8 mouse cellular contexts compared by ENCODE assay signal in genomic region chr11:3153666-3154397, GRCm38 (mm10). TPM values are rescaled to one million over a fixed set of nuclear protein-coding genes. Genes with fewer than 3 reads are reported as not detected.
DNase-seq lines count a peak whose midpoint lies in the region; ATAC-seq lines count a peak whose summit lies in the region.
"Not testable (repeated sequence)": the region's sequence is repeated elsewhere in the genome, so short reads cannot be mapped to it uniquely, and the experiment has no call there.

No protein-coding gene starts in this region.

- not testable (repeated sequence) for H3K4me1 ChIP-seq in embryonic facial prominence, embryonic 13.5 days; intestine, embryonic 16.5 days (ENCODE audit: control insufficient read depth, insufficient read depth, low read length)

- not testable (repeated sequence) for H3K27ac ChIP-seq in embryonic facial prominence, embryonic 13.5 days; intestine, embryonic 16.5 days (ENCODE audit: low read length)

- H3K4me2 ChIP-seq in embryonic facial prominence, embryonic 13.5 days; intestine, embryonic 16.5 days (ENCODE audit: low read depth, low read length): not testable (repeated sequence)

- 72% methylated on average over 1 of the region's 1 CpGs for WGBS in embryonic facial prominence, embryonic 13.5 days
- WGBS in intestine, embryonic 16.5 days: 81% methylated on average over 1 of the region's 1 CpGs

- not testable (repeated sequence) for H3K27me3 ChIP-seq in embryonic facial prominence, embryonic 13.5 days; intestine, embryonic 16.5 days (replicated peaks; ENCODE audit: control insufficient read depth, insufficient read depth, low read length)

- intact Hi-C loops in left cerebral cortex, postnatal 10 days (cut with DNase I): not testable (repeated sequence)

- ATAC-seq in activated CD4-positive, CD25-positive, alpha-beta regulatory T cell, adult 4 months: peak; percentile 47
- ATAC-seq in embryonic facial prominence, embryonic 13.5 days (ENCODE audit: insufficient number of reproducible peaks, insufficient read depth, low FRiP score, low TSS enrichment, low read depth): peak; percentile 48; the same call in 1 of the 2 replicates
- ATAC-seq in intestine, embryonic 16.5 days: peak; percentile 66

- not testable (repeated sequence) for H3K9ac ChIP-seq in embryonic facial prominence, embryonic 13.5 days; intestine, embryonic 16.5 days (ENCODE audit: low read depth, low read length)

- peaks cover 20% of the 10 kb centered on the region for H3K36me3 ChIP-seq in embryonic facial prominence, embryonic 13.5 days
- H3K36me3 ChIP-seq in intestine, embryonic 16.5 days (ENCODE audit: control insufficient read depth, insufficient read depth, low read length): not testable (repeated sequence)

- H3K4me3 ChIP-seq in embryonic facial prominence, embryonic 13.5 days; intestine, embryonic 16.5 days (ENCODE audit: low read length): not testable (repeated sequence)

- peak; percentile 99 for DNase-seq in heart, adult 11 months
- DNase-seq in left cerebral cortex, postnatal 10 days (ENCODE audit: extremely low spot score in 1 of 2, low spot score in 2 of 2): peak; percentile 66 to 76
- DNase-seq in lung, postnatal 36 days: peak; percentile 70
- DNase-seq in right cerebral cortex, postnatal 10 days (ENCODE audit: low spot score in 2 of 2): peak; percentile 49 to 66
- DNase-seq in urinary bladder, postnatal 14 days (ENCODE audit: low spot score): peak; percentile 70

- peaks cover 17% of the 10 kb centered on the region for H3K9me3 ChIP-seq in embryonic facial prominence, embryonic 13.5 days
- H3K9me3 ChIP-seq in intestine, embryonic 16.5 days (ENCODE audit: control insufficient read depth, low read length): not testable (repeated sequence)

RNA-seq across cellular contexts. Expression of gene Sfi1, which starts 39.4 kb away (rescaled TPM):
- 10 to 100 TPM; 33.1 to 45.9 TPM for polyA plus RNA-seq in activated CD4-positive, CD25-positive, alpha-beta regulatory T cell, adult 4 months (2017; shearing (Covaris generic))
- polyA plus RNA-seq in embryonic facial prominence, embryonic 13.5 days (2015; fragmentation: Nextera tagmentation; extraction: Ambion mirVana): 17.2 and 19.3 TPM in 2 replicates
- polyA plus RNA-seq in intestine, embryonic 16.5 days (2015; fragmentation: Nextera tagmentation; extraction: Ambion mirVana): 11.8 and 12.6 TPM in 2 replicates
- 10 to 100 TPM; 51.9 to 73.2 TPM for total RNA-seq in left cerebral cortex, postnatal 10 days (2021)

RNA-seq across cellular contexts. Expression of gene Eif4enif1, which starts 48.4 kb away (rescaled TPM):
- 10 to 100 TPM; 53.6 to 62.8 TPM for polyA plus RNA-seq in activated CD4-positive, CD25-positive, alpha-beta regulatory T cell, adult 4 months (2017; shearing (Covaris generic))
- polyA plus RNA-seq in embryonic facial prominence, embryonic 13.5 days (2015; fragmentation: Nextera tagmentation; extraction: Ambion mirVana): 59.4 and 70.6 TPM in 2 replicates
- polyA plus RNA-seq in intestine, embryonic 16.5 days (2015; fragmentation: Nextera tagmentation; extraction: Ambion mirVana): 31.0 and 32.4 TPM in 2 replicates
- 10 to 100 TPM; 60.6 to 62.1 TPM for total RNA-seq in left cerebral cortex, postnatal 10 days (2021)
